Mouse (Mus musculus) forebrain, embryonic 16.5 days (tissue): ENCODE measurements around the gene 4930415O20Rik. TPM values are rescaled to one million over a fixed set of nuclear protein-coding genes. Genes with fewer than 3 reads are reported as not detected.

Source experiments
- ATAC-seq: fragments of 200-750 bp; cut with Nextera tagmentation; 2 replicates; pipeline ENCODE4 v1.8.0; 2017; ENCODE audit warnings: mild to moderate bottlenecking, moderate library complexity
- H3K27ac ChIP-seq: fragments of 300-500 bp; sonication (generic); 2 replicates; pipeline ENCODE4 v1.5.1; 2014; ENCODE audit warnings: low read length, control low read depth
- H3K27me3 ChIP-seq: fragments of 300-500 bp; sonication (generic); replicated peaks from 2 replicates; pipeline ENCODE4 v1.6.1; 2014; ENCODE audit warnings: low read length; ENCODE audit not compliant: control insufficient read depth, insufficient read depth
- H3K36me3 ChIP-seq: fragments of 300-500 bp; sonication (generic); 2 replicates; pipeline ENCODE4 v1.6.1; 2014; ENCODE audit not compliant: control insufficient read depth, insufficient read depth
- H3K4me1 ChIP-seq: fragments of 300-500 bp; sonication (generic); replicated peaks from 2 replicates; pipeline ENCODE4 v1.6.1; 2014; ENCODE audit warnings: low read length; ENCODE audit not compliant: control insufficient read depth, insufficient read depth
- H3K4me2 ChIP-seq: fragments of 300-500 bp; sonication (generic); 2 replicates; pipeline ENCODE4 v1.6.1; 2014; ENCODE audit warnings: mild to moderate bottlenecking, low read length, control low read depth
- H3K4me3 ChIP-seq: fragments of 300-500 bp; sonication (generic); replicated peaks from 2 replicates; pipeline ENCODE4 v1.5.1; 2014; ENCODE audit warnings: mild to moderate bottlenecking, low read length, control low read depth
- H3K9ac ChIP-seq: fragments of 300-500 bp; sonication (generic); replicated peaks from 2 replicates; pipeline ENCODE4 v1.6.1; 2014; ENCODE audit warnings: low read depth, low read length, control low read depth
- H3K9me3 ChIP-seq: fragments of 300-500 bp; sonication (generic); 2 replicates; pipeline ENCODE4 v1.6.1; 2016; ENCODE audit warnings: low read length; ENCODE audit not compliant: control insufficient read depth
- WGBS: fragments of 180-500 bp; shearing (Covaris S2); extraction: QIAGEN DNeasy Blood & Tissue Kit; methylation state at CpG from one replicate; pipeline ENCODE4 v1.1.7; 2014; 5-methylcytosine and 5-hydroxymethylcytosine counted together
- polyA plus RNA-seq: library from polyadenylated mRNA; unstranded; fragments of >200 nt; fragmentation: Nextera tagmentation; extraction: Ambion mirVana; gene quantifications from 2 replicates; pipeline ENCODE4 v1.2.1, GENCODE M21; 2015

The 4930415O20Rik gene
- polyA plus RNA-seq, 1 experiment from 2014 or later, result 0.56 TPM

GRCm38 (mm10) chr15:98557186-98557585 lies 13.6 kb upstream of the 4930415O20Rik start:
- no peaks in the 10 kb centered on the region for H3K9me3 ChIP-seq
- H3K4me1 ChIP-seq, result no peaks in the 10 kb centered on the region
- WGBS, result 95% methylated on average over 5 of the region's 5 CpGs
- H3K36me3 ChIP-seq, result peaks cover 6% of the 10 kb centered on the region; the same call in 1 of the 2 replicates
- no peaks in the 10 kb centered on the region for H3K27me3 ChIP-seq
- H3K4me3 ChIP-seq, result no peak overlapping the region
- H3K9ac ChIP-seq, result no peak overlapping the region
- no peak for ATAC-seq
- no peak overlapping the region for H3K4me2 ChIP-seq
- no peak overlapping the region for H3K27ac ChIP-seq

GRCm38 (mm10) chr15:98566973-98567277 lies 3.9 kb upstream of the 4930415O20Rik start:
- Histone ChIP-seq H3K4me2 (peak overlapping the region; percentile 79), H3K36me3 (peaks cover 4% of the 10 kb centered on the region), H3K9me3 (no peaks in the 10 kb centered on the region), H3K27ac (peak overlapping the region; percentile 87), H3K27me3 (no peaks in the 10 kb centered on the region), H3K4me1 (peaks cover 27% of the 10 kb centered on the region), H3K9ac (peak overlapping the region; percentile 80), H3K4me3 (peak overlapping the region; percentile 86)
- WGBS, result under 1% methylated on average over 15 of the region's 15 CpGs
- ATAC-seq, result no peak

- Histone ChIP-seq H3K36me3 (peaks cover 4% of the 10 kb centered on the region), H3K27ac (peak overlapping the region; percentile 93), H3K9me3 (no peaks in the 10 kb centered on the region), H3K4me3 (peak overlapping the region; percentile 86), H3K27me3 (no peaks in the 10 kb centered on the region), H3K4me1 (peaks cover 27% of the 10 kb centered on the region), H3K4me2 (peak overlapping the region; percentile 86), H3K9ac (peak overlapping the region; percentile 85)
- ATAC-seq, result peak; percentile 98
- under 1% methylated on average over 88 of the region's 88 CpGs for WGBS
These were observed 3.3 kb upstream of the 4930415O20Rik start for GRCm38 (mm10) chr15:98567278-98568134.

- H3K36me3 ChIP-seq, result no peaks in the 10 kb centered on the region; the same call in 1 of the 2 replicates
- peak overlapping the region; percentile 85 for H3K9ac ChIP-seq
- peak overlapping the region; percentile 86 for H3K4me2 ChIP-seq
- ATAC-seq, result 0 out of 2 replicates have a peak, but pooled peaks have one; percentile 6
- no peaks in the 10 kb centered on the region for H3K27me3 ChIP-seq
- peak overlapping the region; percentile 86 for H3K4me3 ChIP-seq
- peak overlapping the region; percentile 93 for H3K27ac ChIP-seq
- no peaks in the 10 kb centered on the region for H3K9me3 ChIP-seq
- 10% methylated on average over 22 of the region's 22 CpGs for WGBS
- peaks cover 27% of the 10 kb centered on the region for H3K4me1 ChIP-seq
These were observed 2.4 kb upstream of the 4930415O20Rik start for GRCm38 (mm10) chr15:98568256-98569033.

- Histone ChIP-seq H3K4me1 (peaks cover 27% of the 10 kb centered on the region), H3K4me2 (peak overlapping the region; percentile 86), H3K36me3 (no peaks in the 10 kb centered on the region), H3K4me3 (peak overlapping the region; percentile 86), H3K9ac (peak overlapping the region; percentile 85), H3K27me3 (no peaks in the 10 kb centered on the region), H3K27ac (no peak overlapping the region), H3K9me3 (no peaks in the 10 kb centered on the region)
- ATAC-seq, result no peak
- 77% methylated on average over 7 of the region's 7 CpGs for WGBS
These were observed 1.6 kb upstream of the 4930415O20Rik start for GRCm38 (mm10) chr15:98569216-98569615.

- H3K9me3 ChIP-seq, result no peaks in the 10 kb centered on the region
- ATAC-seq, result no peak
- H3K27me3 ChIP-seq, result no peaks in the 10 kb centered on the region
- H3K4me1 ChIP-seq, result peaks cover 24% of the 10 kb centered on the region
- no peak overlapping the region for H3K27ac ChIP-seq
- H3K36me3 ChIP-seq, result no peaks in the 10 kb centered on the region
- 86% methylated on average over 4 of the region's 4 CpGs for WGBS
- no peak overlapping the region for H3K4me3 ChIP-seq
- H3K4me2 ChIP-seq, result no peak overlapping the region
- no peak overlapping the region for H3K9ac ChIP-seq
These were observed 924 bp upstream of the 4930415O20Rik start for GRCm38 (mm10) chr15:98569795-98570365.

- Histone ChIP-seq H3K9ac (no peak overlapping the region), H3K36me3 (no peaks in the 10 kb centered on the region), H3K4me2 (no peak overlapping the region), H3K9me3 (no peaks in the 10 kb centered on the region), H3K27me3 (no peaks in the 10 kb centered on the region), H3K4me3 (no peak overlapping the region), H3K4me1 (peaks cover 8% of the 10 kb centered on the region), H3K27ac (no peak overlapping the region)
- WGBS, result 70% methylated on average over 4 of the region's 4 CpGs
- no peak for ATAC-seq
These were observed 2.5 kb downstream of the 4930415O20Rik start for GRCm38 (mm10) chr15:98573293-98573692.

- H3K4me2 ChIP-seq, result no peak overlapping the region
- no peak overlapping the region for H3K27ac ChIP-seq
- H3K36me3 ChIP-seq, result no peaks in the 10 kb centered on the region
- no peaks in the 10 kb centered on the region for H3K27me3 ChIP-seq
- H3K4me1 ChIP-seq, result peaks cover 4% of the 10 kb centered on the region
- H3K9me3 ChIP-seq, result no peaks in the 10 kb centered on the region
- no peak overlapping the region for H3K9ac ChIP-seq
- no peak for ATAC-seq
- WGBS, result 78% methylated on average over 2 of the region's 2 CpGs
- no peak overlapping the region for H3K4me3 ChIP-seq
These were observed 8.5 kb downstream of the 4930415O20Rik start for GRCm38 (mm10) chr15:98579310-98579709.
